Mouse (Mus musculus): Measurements from ENCODE around the gene 1700020L24Rik. TPM values are rescaled to one million over a fixed set of nuclear protein-coding genes. Genes with fewer than 3 reads are reported as not detected.

Gene 1700020L24Rik
- polyA plus RNA-seq, 1 experiment from 2014 or later = 0.64 TPM

DNA sequence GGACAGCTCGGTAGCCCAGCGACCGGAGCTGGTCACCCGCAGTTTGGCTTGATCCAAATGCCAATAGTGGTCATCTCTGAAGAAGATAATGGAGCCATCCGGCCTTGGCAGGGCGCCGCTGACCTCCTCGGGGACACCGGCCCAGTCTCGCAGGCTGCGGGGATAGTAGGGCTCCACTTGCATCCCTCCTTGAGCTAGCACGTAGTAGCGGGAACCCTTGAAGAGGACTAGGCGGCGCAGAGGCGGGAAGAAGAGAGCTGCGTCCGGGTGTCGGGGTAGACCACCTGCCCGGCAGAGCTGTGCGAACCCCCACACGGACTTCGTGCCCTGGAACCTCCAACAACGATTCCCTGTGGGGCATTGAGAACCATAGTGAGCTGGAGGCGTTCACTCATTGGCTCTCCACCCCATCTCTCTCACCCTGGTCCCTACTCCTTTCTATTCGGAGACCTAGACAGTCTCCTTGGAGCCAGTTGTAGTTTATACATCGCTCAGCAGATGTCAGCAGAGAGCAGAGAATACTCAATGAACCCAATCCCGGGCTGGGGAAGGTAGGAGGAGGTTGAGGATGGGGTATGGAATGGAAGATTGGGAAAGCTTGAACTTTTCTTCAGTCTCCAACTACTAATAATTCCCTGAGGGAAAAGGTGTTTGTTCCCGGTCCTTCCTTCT lies 5.3 kb downstream of the 1700020L24Rik start:
- no peak overlapping the region for H3K9ac ChIP-seq
- H3K9me3 ChIP-seq = no peaks in the 10 kb centered on the region
- H3K27ac ChIP-seq = no peak overlapping the region
- no peak overlapping the region for H3K4me3 ChIP-seq
- peaks cover 74% of the 10 kb centered on the region for H3K27me3 ChIP-seq
- H3K36me3 ChIP-seq = no peaks in the 10 kb centered on the region
- 12% methylated on average over 29 of the region's 29 CpGs for WGBS
- peak overlapping the region; percentile 42 for H3K4me2 ChIP-seq
- H3K4me1 ChIP-seq = peaks cover 18% of the 10 kb centered on the region
- no peak for ATAC-seq (ENCODE audit: insufficient number of reproducible peaks, low FRiP score, low TSS enrichment, low read depth)

GRCm38 (mm10) chr11:83443824-83444223 lies 6.3 kb downstream of the 1700020L24Rik start:
- Histone ChIP-seq H3K4me1 (peaks cover 29% of the 10 kb centered on the region), H3K9me3 (no peaks in the 10 kb centered on the region), H3K4me3 (no peak overlapping the region), H3K9ac (no peak overlapping the region), H3K4me2 (no peak overlapping the region), H3K36me3 (no peaks in the 10 kb centered on the region), H3K27ac (no peak overlapping the region), H3K27me3 (peaks cover 68% of the 10 kb centered on the region)
- no peak for ATAC-seq (ENCODE audit: insufficient number of reproducible peaks, low FRiP score, low TSS enrichment, low read depth)
- WGBS = 8% methylated on average over 7 of the region's 7 CpGs

DNA sequence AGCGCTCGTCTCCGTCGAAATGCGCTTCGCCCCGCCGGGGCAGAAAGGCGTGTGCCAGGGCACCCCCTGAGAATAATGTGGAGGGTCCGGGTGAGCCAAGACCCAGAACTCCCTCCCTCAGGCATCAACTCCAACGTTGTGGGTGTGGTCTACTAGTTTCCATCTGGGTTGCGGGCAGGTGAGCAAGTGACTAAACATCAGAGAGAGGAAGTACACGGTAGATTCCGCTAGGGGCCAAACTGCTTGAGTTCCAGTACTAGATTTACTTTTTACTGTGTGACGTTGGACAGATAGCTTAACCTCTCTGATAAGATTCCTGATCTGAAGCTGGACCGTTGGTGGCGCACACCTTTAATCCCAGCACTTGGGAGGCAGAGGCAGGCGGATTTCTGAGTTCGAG lies 7.5 kb downstream of the 1700020L24Rik start:
- 26% methylated on average over 19 of the region's 19 CpGs for WGBS
- Histone ChIP-seq H3K27me3 (peaks cover 67% of the 10 kb centered on the region), H3K4me1 (peaks cover 32% of the 10 kb centered on the region)

GRCm38 (mm10) chr11:83447612-83448011 lies 10.1 kb downstream of the 1700020L24Rik start:
- ATAC-seq (ENCODE audit: insufficient number of reproducible peaks, low FRiP score, low TSS enrichment, low read depth) = no peak
- Histone ChIP-seq H3K27ac (no peak overlapping the region), H3K4me3 (no peak overlapping the region), H3K36me3 (no peaks in the 10 kb centered on the region), H3K9me3 (no peaks in the 10 kb centered on the region), H3K4me2 (no peak overlapping the region), H3K27me3 (peaks cover 49% of the 10 kb centered on the region), H3K4me1 (peaks cover 24% of the 10 kb centered on the region), H3K9ac (no peak overlapping the region)
- WGBS = 55% methylated on average over 10 of the region's 10 CpGs

More for the DNA sequence above, 7.5 kb downstream of the 1700020L24Rik start:
- peak overlapping the region; percentile 26 for H3K4me3 ChIP-seq
- no peak overlapping the region for H3K9ac ChIP-seq
- H3K27ac ChIP-seq = no peak overlapping the region
- no peaks in the 10 kb centered on the region for H3K36me3 ChIP-seq
- no peaks in the 10 kb centered on the region for H3K9me3 ChIP-seq
- H3K4me2 ChIP-seq = peak overlapping the region; percentile 37
- no peak for ATAC-seq (ENCODE audit: insufficient number of reproducible peaks, low FRiP score, low TSS enrichment, low read depth)

DNA sequence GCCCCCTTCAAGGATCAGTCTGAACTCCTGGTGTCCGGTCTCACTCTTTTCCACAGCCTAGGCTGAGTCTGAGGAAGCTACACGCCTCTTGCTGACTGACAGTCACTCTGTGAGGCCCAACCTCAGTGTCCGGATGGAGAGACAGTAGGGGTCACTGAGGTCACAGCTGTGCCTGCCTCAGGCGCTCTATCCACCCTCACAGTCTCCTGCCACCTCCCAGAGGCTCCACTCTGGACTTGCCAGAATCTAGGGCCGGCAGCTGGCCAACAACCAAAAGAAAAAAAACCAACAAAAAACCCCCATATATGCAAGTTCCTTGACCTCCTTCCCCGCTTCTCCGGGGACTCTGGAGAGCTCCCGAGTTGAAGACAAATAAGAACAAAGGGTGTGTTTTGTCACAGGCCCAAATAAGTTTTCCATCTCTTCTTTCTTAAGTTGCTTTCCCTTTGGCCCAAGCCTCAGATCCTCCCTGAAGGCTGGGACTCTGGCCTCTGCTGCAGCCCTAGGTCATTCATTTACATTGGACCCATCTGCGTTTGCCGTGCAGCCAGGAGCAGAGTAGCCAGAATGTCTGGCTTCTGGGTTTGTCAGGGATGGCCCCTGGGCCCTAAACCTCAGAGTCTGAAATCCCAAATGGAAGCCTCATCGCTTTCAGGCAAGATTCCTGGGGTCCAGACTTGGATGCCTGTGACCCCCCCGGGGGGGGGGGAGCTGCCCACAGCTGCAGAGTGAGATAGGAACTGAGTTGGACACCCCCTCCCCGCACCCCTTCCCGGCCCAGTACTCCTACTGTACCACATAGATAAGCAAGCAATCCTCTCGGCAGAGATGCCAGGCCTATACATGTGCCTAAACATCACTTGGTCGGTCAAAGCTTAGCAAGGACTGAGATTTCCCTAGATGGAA lies 10.8 kb downstream of the 1700020L24Rik start:
- peak overlapping the region; percentile 59; the same call in 1 of the 2 replicates for H3K27ac ChIP-seq
- WGBS = 47% methylated on average over 16 of the region's 16 CpGs
- peaks cover 22% of the 10 kb centered on the region for H3K4me1 ChIP-seq
- no peaks in the 10 kb centered on the region for H3K36me3 ChIP-seq
- no peak overlapping the region for H3K9ac ChIP-seq
- no peaks in the 10 kb centered on the region for H3K9me3 ChIP-seq
- peaks cover 43% of the 10 kb centered on the region for H3K27me3 ChIP-seq
- no peak overlapping the region for H3K4me3 ChIP-seq
- no peak for ATAC-seq (ENCODE audit: insufficient number of reproducible peaks, low FRiP score, low TSS enrichment, low read depth)
- no peak overlapping the region for H3K4me2 ChIP-seq

GRCm38 (mm10) chr11:83448927-83449236 lies 11.4 kb downstream of the 1700020L24Rik start:
- no peak overlapping the region for H3K9ac ChIP-seq
- ATAC-seq (ENCODE audit: insufficient number of reproducible peaks, low FRiP score, low TSS enrichment, low read depth) = no peak
- peaks cover 37% of the 10 kb centered on the region for H3K27me3 ChIP-seq
- H3K4me1 ChIP-seq = peaks cover 20% of the 10 kb centered on the region
- 0 out of 2 replicates have a peak overlapping the region, but pooled peaks have one; percentile 59 for H3K27ac ChIP-seq
- H3K36me3 ChIP-seq = no peaks in the 10 kb centered on the region
- no peaks in the 10 kb centered on the region for H3K9me3 ChIP-seq
- no peak overlapping the region for H3K4me2 ChIP-seq
- no peak overlapping the region for H3K4me3 ChIP-seq

DNA sequence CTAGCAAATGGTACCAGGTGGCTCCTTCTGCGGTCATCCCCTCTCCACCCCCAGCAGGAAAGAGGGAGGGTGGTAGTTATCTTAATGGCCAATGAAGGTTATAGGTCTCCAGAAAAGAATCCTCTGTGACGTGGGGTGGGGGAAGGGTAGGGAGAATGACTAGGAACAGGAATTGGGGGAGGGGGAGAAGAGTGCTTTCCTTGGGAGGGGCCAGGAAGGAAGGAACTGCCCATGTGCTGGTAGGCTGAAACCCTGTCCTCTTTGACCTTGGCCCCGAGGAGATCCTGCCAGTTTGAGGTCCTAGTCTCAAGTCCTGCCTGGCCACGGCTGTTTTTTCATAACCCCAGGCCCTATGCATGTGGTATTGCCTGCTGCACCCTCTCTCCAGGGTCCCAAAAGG lies 11.8 kb downstream of the 1700020L24Rik start:
- Histone ChIP-seq H3K27ac (no peak overlapping the region), H3K27me3 (peaks cover 32% of the 10 kb centered on the region), H3K4me3 (no peak overlapping the region), H3K4me2 (no peak overlapping the region), H3K9me3 (no peaks in the 10 kb centered on the region), H3K36me3 (no peaks in the 10 kb centered on the region), H3K9ac (no peak overlapping the region), H3K4me1 (peaks cover 22% of the 10 kb centered on the region)
- ATAC-seq (ENCODE audit: insufficient number of reproducible peaks, low FRiP score, low TSS enrichment, low read depth) = no peak
- WGBS = 26% methylated on average over 4 of the region's 4 CpGs

DNA sequence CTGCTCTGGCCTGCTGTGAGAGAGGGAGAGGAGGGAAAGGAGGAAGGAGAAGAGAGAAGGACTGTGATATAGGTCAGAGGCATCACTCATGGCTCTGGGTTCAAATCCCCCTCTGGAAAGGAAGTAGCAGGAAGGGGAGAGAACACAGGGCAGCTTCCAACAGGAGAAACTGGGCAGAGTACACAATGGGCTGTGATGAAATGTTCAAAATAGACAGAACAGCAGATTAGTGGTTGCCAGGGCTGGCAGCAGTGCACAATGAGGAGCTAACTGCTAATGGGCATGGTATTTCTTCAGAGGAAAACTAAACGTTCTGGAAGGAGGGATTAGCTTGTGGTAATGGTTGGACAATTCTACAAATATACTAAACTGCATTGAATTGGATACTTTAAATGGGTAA lies 13.1 kb downstream of the 1700020L24Rik start:
- H3K9me3 ChIP-seq = no peaks in the 10 kb centered on the region
- H3K4me2 ChIP-seq = no peak overlapping the region
- H3K27me3 ChIP-seq = peaks cover 20% of the 10 kb centered on the region
- H3K36me3 ChIP-seq = no peaks in the 10 kb centered on the region
- no peak overlapping the region for H3K27ac ChIP-seq
- WGBS = 47% methylated on average over 1 of the region's 1 CpGs
- no peak overlapping the region for H3K9ac ChIP-seq
- no peak for ATAC-seq (ENCODE audit: insufficient number of reproducible peaks, low FRiP score, low TSS enrichment, low read depth)
- no peak overlapping the region for H3K4me3 ChIP-seq
- H3K4me1 ChIP-seq = peaks cover 28% of the 10 kb centered on the region

DNA sequence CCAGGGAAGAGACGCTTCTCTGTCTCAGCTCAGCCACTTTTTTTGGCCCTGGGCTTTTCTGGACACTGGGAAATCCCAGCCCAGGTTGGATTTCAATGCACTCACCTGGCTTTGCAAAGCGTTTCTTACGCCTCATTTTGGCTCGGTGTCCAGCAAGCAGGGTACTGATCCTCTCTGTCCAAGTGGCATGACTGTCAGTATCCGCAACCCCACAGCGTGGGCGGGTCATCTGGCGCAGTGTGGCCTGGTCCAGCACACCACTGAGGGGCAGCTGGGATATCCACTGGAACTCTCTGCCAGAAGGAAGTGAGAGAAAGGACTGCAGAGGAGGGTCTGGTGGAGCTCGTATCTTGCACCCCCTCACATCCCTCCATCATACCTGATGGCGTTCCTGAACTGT lies 13.8 kb downstream of the 1700020L24Rik start:
- ATAC-seq (ENCODE audit: insufficient number of reproducible peaks, low FRiP score, low TSS enrichment, low read depth) = no peak
- WGBS = 88% methylated on average over 10 of the region's 10 CpGs
- Histone ChIP-seq H3K4me2 (no peak overlapping the region), H3K4me1 (peaks cover 33% of the 10 kb centered on the region), H3K9me3 (no peaks in the 10 kb centered on the region), H3K27ac (no peak overlapping the region), H3K9ac (no peak overlapping the region), H3K4me3 (no peak overlapping the region), H3K27me3 (peaks cover 13% of the 10 kb centered on the region), H3K36me3 (no peaks in the 10 kb centered on the region)

DNA sequence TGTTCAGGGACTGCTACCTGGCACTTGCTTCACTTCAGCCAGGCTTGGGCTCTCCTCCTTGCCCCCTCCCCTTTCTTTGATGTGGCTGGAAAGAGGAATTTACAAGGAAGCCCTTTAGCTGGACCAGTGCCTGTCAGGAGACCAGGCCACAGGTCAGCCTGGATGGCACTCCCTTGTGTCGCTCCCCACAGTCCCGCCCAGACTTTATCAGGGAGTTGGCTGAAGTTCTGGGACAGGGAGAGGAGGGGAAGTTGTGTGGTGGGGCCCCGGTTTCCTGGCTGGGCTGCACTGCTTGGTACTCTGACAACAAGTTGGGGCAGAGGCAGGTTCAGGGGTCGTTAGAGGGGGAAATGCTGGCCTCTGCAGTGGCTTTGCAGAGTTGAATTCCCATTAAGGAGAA lies 17.1 kb downstream of the 1700020L24Rik start:
- H3K27me3 ChIP-seq = no peaks in the 10 kb centered on the region
- peaks cover 23% of the 10 kb centered on the region for H3K4me1 ChIP-seq
- H3K4me2 ChIP-seq = no peak overlapping the region
- WGBS = 3% methylated on average over 4 of the region's 4 CpGs
- H3K9ac ChIP-seq = no peak overlapping the region
- H3K9me3 ChIP-seq = no peaks in the 10 kb centered on the region
- no peaks in the 10 kb centered on the region for H3K36me3 ChIP-seq
- no peak overlapping the region for H3K4me3 ChIP-seq
- no peak for ATAC-seq (ENCODE audit: insufficient number of reproducible peaks, low FRiP score, low TSS enrichment, low read depth)
- peak overlapping the region; percentile 50; the same call in 1 of the 2 replicates for H3K27ac ChIP-seq

DNA sequence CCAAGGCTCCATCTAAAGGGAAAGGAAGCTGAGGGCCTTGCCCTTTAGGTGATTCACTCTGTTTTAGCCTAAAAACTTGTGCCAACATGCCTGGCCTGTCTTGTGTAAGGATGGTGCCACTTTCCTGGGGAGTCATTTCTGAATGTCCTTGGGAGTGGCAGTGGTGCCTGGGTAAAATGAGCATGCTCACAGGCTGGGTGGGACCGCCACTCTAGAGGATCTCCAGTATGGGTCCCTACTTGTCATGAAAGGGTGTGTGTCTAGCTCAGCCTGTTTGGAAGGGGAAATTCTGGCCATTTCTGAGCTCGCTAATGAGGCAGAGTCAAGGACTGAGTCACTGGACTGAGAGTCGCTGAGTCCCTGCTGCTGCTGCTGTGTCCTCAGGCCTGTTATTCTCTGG lies 18.1 kb downstream of the 1700020L24Rik start:
- H3K9ac ChIP-seq = no peak overlapping the region
- H3K4me2 ChIP-seq = no peak overlapping the region
- H3K27me3 ChIP-seq = no peaks in the 10 kb centered on the region
- 48% methylated on average over 3 of the region's 3 CpGs for WGBS
- peaks cover 23% of the 10 kb centered on the region for H3K4me1 ChIP-seq
- H3K9me3 ChIP-seq = no peaks in the 10 kb centered on the region
- H3K4me3 ChIP-seq = no peak overlapping the region
- H3K36me3 ChIP-seq = no peaks in the 10 kb centered on the region
- ATAC-seq (ENCODE audit: insufficient number of reproducible peaks, low FRiP score, low TSS enrichment, low read depth) = no peak
- H3K27ac ChIP-seq = no peak overlapping the region

GRCm38 (mm10) chr11:83457257-83457656 lies 19.8 kb downstream of the 1700020L24Rik start:
- Histone ChIP-seq H3K27me3 (peaks cover 9% of the 10 kb centered on the region), H3K4me2 (no peak overlapping the region), H3K9ac (no peak overlapping the region), H3K27ac (no peak overlapping the region), H3K4me1 (peaks cover 25% of the 10 kb centered on the region), H3K36me3 (no peaks in the 10 kb centered on the region), H3K9me3 (no peaks in the 10 kb centered on the region), H3K4me3 (no peak overlapping the region)
- WGBS = 59% methylated on average over 7 of the region's 7 CpGs
- no peak for ATAC-seq (ENCODE audit: insufficient number of reproducible peaks, low FRiP score, low TSS enrichment, low read depth)
